Mouse (Mus musculus): ENCODE results near the gene Ankrd53.

- TF ChIP-seq CTCF (IDR thresholded peaks at IDR 0.05; ENCODE audit: low read depth, low read length): no peak
- TF ChIP-seq GATA1 (IDR thresholded peaks at IDR 0.05; ENCODE audit: borderline replicate concordance, low read length): no peak
- TF ChIP-seq TAL1 (conservative IDR thresholded peaks at IDR 0.05; ENCODE audit: low read depth, low read length): no peak
- no peak for TF ChIP-seq POLR2AphosphoS5 (IDR thresholded peaks at IDR 0.05; ENCODE audit: insufficient replicate concordance, low read depth, low read length)
- TF ChIP-seq GATA2 (IDR thresholded peaks at IDR 0.05; ENCODE audit: borderline replicate concordance, low read depth, low read length): no peak
Observed at GRCm38 (mm10) chr6:83742761-83743160, 19.7 kb upstream of the Ankrd53 start, which contains the start of gene Atp6v1b1.
